Mouse (Mus musculus) intestine, postnatal 0 days (tissue): ENCODE measurements at regions not wholly inside any gene's neighbourhood (a gene's known extent, or its start where the extent isn't known, plus 50 kb on each side); places are given as distances from the start of the nearest gene placed in this dataset.

Experiments used
- ATAC-seq: fragments of 200-750 bp; cut with Nextera tagmentation; 2 replicates; pipeline ENCODE4 v1.8.0; 2017; ENCODE audit warnings: mild to moderate bottlenecking, moderate TSS enrichment, moderate library complexity
- H3K27ac ChIP-seq: fragments of 300-500 bp; sonication (generic); 2 replicates; pipeline ENCODE4 v1.5.1; 2014; ENCODE audit warnings: mild to moderate bottlenecking, low read depth, low read length, moderate library complexity
- H3K27me3 ChIP-seq: fragments of 300-500 bp; sonication (generic); replicated peaks from 2 replicates; pipeline ENCODE4 v1.6.1; 2014; ENCODE audit warnings: low read length, mixed read lengths; ENCODE audit not compliant: control insufficient read depth, insufficient read depth
- H3K36me3 ChIP-seq: fragments of 300-500 bp; sonication (generic); 2 replicates; pipeline ENCODE4 v1.6.1; 2014; ENCODE audit warnings: mild to moderate bottlenecking, moderate library complexity; ENCODE audit not compliant: control insufficient read depth, insufficient read depth
- H3K4me1 ChIP-seq: fragments of 300-500 bp; sonication (generic); replicated peaks from 2 replicates; pipeline ENCODE4 v1.6.1; 2014; ENCODE audit warnings: antibody characterized with exemption, low read length, mixed read lengths; ENCODE audit not compliant: control insufficient read depth, insufficient read depth
- H3K4me2 ChIP-seq: fragments of 300-500 bp; sonication (generic); replicated peaks from 2 replicates; pipeline ENCODE4 v1.6.1; 2014; ENCODE audit warnings: low read depth, mild to moderate bottlenecking, moderate library complexity
- H3K4me3 ChIP-seq: fragments of 300-500 bp; sonication (generic); 2 replicates; pipeline ENCODE4 v1.5.1; 2014; ENCODE audit warnings: low read depth, low read length
- H3K9ac ChIP-seq: fragments of 300-500 bp; sonication (generic); 2 replicates; pipeline ENCODE4 v1.6.1; 2014; ENCODE audit warnings: mild to moderate bottlenecking, low read depth, low read length
- H3K9me3 ChIP-seq: fragments of 300-500 bp; sonication (generic); 2 replicates; pipeline ENCODE4 v1.6.1; 2016; ENCODE audit warnings: mixed run types; ENCODE audit not compliant: control insufficient read depth
- CTCF ChIP-seq: sonication (generic); IDR thresholded peaks from 2 replicates; pipeline ENCODE4 v1.5.1; 2016; ENCODE audit warnings: low read depth, mild to moderate bottlenecking, control low read depth, antibody characterized with exemption, moderate library complexity
- WGBS: fragments of 180-500 bp; shearing (Covaris S2); extraction: QIAGEN DNeasy Blood & Tissue Kit; methylation state at CpG from one replicate; pipeline ENCODE4 v1.1.7; 2014; 5-methylcytosine and 5-hydroxymethylcytosine counted together

DNA sequence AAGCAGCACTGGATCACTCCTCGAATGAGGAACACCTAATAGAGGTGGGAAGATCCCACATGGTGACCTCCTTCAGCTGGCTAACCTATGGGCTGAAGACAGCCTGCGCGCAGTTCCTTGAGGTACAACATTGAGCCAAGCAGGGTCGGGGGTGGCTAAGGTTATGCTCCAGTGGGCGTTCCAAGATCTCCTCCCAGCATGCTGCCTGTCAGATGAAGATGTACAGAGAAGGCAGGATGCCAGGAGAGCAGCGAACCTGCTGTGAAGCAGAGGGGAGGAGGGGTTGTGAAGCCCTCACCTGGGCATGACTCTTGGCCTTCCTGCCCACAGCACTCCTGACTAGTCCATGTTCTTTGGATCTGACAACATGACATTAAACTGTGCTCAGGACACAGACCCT lies 212.5 kb downstream of the Ccser2 start:
- Histone ChIP-seq H3K4me1 (no peaks in the 10 kb centered on the region), H3K36me3 (no peaks in the 10 kb centered on the region), H3K9ac (no peak overlapping the region), H3K9me3 (no peaks in the 10 kb centered on the region), H3K4me3 (no peak overlapping the region), H3K27me3 (no peaks in the 10 kb centered on the region), H3K27ac (no peak overlapping the region), H3K4me2 (no peak overlapping the region)
- 81% methylated on average over 6 of the region's 6 CpGs for WGBS
- ATAC-seq, result no peak
- no peak for TF ChIP-seq CTCF

GRCm38 (mm10) chr14:36748130-36748883 lies 220.3 kb downstream of the Ccser2 start:
- no peaks in the 10 kb centered on the region for H3K36me3 ChIP-seq
- no peaks in the 10 kb centered on the region for H3K4me1 ChIP-seq
- H3K9me3 ChIP-seq, result no peaks in the 10 kb centered on the region
- no peak overlapping the region for H3K4me3 ChIP-seq
- no peaks in the 10 kb centered on the region for H3K27me3 ChIP-seq
- no peak for ATAC-seq
- H3K4me2 ChIP-seq, result no peak overlapping the region
- H3K9ac ChIP-seq, result no peak overlapping the region
- WGBS, result 84% methylated on average over 6 of the region's 6 CpGs
- no peak overlapping the region for H3K27ac ChIP-seq
- no peak for TF ChIP-seq CTCF

- no peak overlapping the region for H3K4me3 ChIP-seq
- no peak overlapping the region for H3K9ac ChIP-seq
- WGBS, result 63% methylated on average over 8 of the region's 8 CpGs
- H3K4me2 ChIP-seq, result no peak overlapping the region
- H3K4me1 ChIP-seq, result no peaks in the 10 kb centered on the region
- no peak for ATAC-seq
- H3K27me3 ChIP-seq, result no peaks in the 10 kb centered on the region
- no peak for TF ChIP-seq CTCF
- no peaks in the 10 kb centered on the region for H3K36me3 ChIP-seq
- no peaks in the 10 kb centered on the region for H3K9me3 ChIP-seq
- H3K27ac ChIP-seq, result no peak overlapping the region
Observed at GRCm38 (mm10) chr14:36731095-36731494, 237.5 kb downstream of the Ccser2 start.

GRCm38 (mm10) chr14:36726092-36726491 lies 242.5 kb downstream of the Ccser2 start:
- no peak for TF ChIP-seq CTCF
- no peak for ATAC-seq

GRCm38 (mm10) chr14:36715684-36716083 lies 252.9 kb downstream of the Ccser2 start:
- Histone ChIP-seq H3K36me3 (no peaks in the 10 kb centered on the region), H3K4me3 (no peak overlapping the region), H3K4me2 (no peak overlapping the region), H3K27ac (no peak overlapping the region), H3K4me1 (no peaks in the 10 kb centered on the region), H3K9me3 (no peaks in the 10 kb centered on the region), H3K9ac (no peak overlapping the region), H3K27me3 (no peaks in the 10 kb centered on the region)
- WGBS, result 78% methylated on average over 2 of the region's 2 CpGs
- no peak for ATAC-seq
- TF ChIP-seq CTCF, result no peak

More at GRCm38 (mm10) chr14:36726092-36726491, 242.5 kb downstream of the Ccser2 start:
- Histone ChIP-seq H3K36me3 (no peaks in the 10 kb centered on the region), H3K27me3 (no peaks in the 10 kb centered on the region), H3K4me1 (no peaks in the 10 kb centered on the region), H3K9me3 (no peaks in the 10 kb centered on the region), H3K9ac (no peak overlapping the region), H3K4me2 (no peak overlapping the region), H3K4me3 (no peak overlapping the region), H3K27ac (no peak overlapping the region)
- WGBS, result 65% methylated on average over 6 of the region's 6 CpGs

DNA sequence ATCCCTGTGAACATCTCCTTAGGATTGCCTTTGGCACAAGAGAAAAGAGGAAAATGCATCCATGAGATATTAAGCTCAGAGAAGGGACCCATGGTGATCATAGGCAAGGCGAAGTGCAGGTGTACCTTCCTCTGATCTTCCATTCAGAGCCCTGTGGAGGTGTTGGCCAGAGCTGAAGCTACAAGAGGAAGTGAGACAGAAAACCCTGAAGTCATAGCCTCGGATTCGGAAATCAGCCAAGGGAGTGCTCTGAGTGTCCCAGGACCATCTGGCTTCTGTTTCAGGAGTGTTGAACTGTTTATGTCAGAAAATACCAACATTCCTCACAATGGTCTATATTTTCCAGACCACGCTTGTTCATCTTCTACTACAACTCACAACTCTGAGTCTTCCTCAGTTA lies 271.6 kb downstream of the Ccser2 start:
- no peak for TF ChIP-seq CTCF
- 64% methylated on average over 4 of the region's 4 CpGs for WGBS
- Histone ChIP-seq H3K4me2 (no peak overlapping the region), H3K4me1 (no peaks in the 10 kb centered on the region), H3K36me3 (no peaks in the 10 kb centered on the region), H3K27ac (no peak overlapping the region), H3K4me3 (no peak overlapping the region), H3K9ac (no peak overlapping the region), H3K27me3 (no peaks in the 10 kb centered on the region), H3K9me3 (no peaks in the 10 kb centered on the region)
- no peak for ATAC-seq
